Comparison of ENCODE assay signal across 25 mouse cellular contexts in genomic region chr11:67496796-67497195, GRCm38 (mm10).
"Had no signal": no experiment of that assay in that cellular context is flagged by ENCODE, and none has a peak within 500 bp of the region (broad histone marks: within the 10 kb centered on the region; RNA-seq: fewer than 3 reads in every experiment).

No protein-coding gene starts in this region.

- H3K27ac ChIP-seq: gastrocnemius, adult 2 months; heart, embryonic 10.5 days; hindbrain, embryonic 10.5 days; hindbrain, embryonic 12.5 days; hindbrain, embryonic 14.5 days; intestine, embryonic 15.5 days; layer of hippocampus, adult 2 months; left cerebral cortex, adult 2 months; limb, embryonic 10.5 days; limb, embryonic 12.5 days had no signal

- DNase-seq: forebrain, postnatal 0 days; gastrocnemius, adult 2 months; gastrocnemius, postnatal 10 days; gastrocnemius, postnatal 25 days; heart, adult 18-20 months; heart, postnatal 10 days; heart, postnatal 4 days; kidney, adult 18-20 months; kidney, postnatal 10 days; kidney, postnatal 25 days; kidney, postnatal 4 days; liver had no signal

- ATAC-seq: forebrain, postnatal 0 days; hindbrain, embryonic 16.5 days; inflammation-experienced regulatory T-cells, adult 6 months; intestine, embryonic 15.5 days; intestine, postnatal 0 days had no signal

- H3K4me2 ChIP-seq: heart, embryonic 12.5 days; hindbrain, embryonic 12.5 days; hindbrain, embryonic 14.5 days; intestine, embryonic 15.5 days; limb, embryonic 12.5 days had no signal

- H3K9me3 ChIP-seq: heart, embryonic 10.5 days; heart, embryonic 12.5 days; hindbrain, embryonic 10.5 days; hindbrain, embryonic 12.5 days; intestine, embryonic 15.5 days; limb, embryonic 10.5 days; limb, embryonic 12.5 days had no signal

- H3K4me3 ChIP-seq: gastrocnemius, adult 2 months; heart, embryonic 10.5 days; heart, embryonic 12.5 days; hindbrain, embryonic 10.5 days; hindbrain, embryonic 12.5 days; intestine, embryonic 15.5 days; layer of hippocampus, adult 2 months; left cerebral cortex, adult 2 months; limb, embryonic 10.5 days; limb, embryonic 12.5 days had no signal

- H3K4me1 ChIP-seq: hindbrain, embryonic 10.5 days; hindbrain, embryonic 12.5 days; intestine, embryonic 15.5 days; limb, embryonic 10.5 days had no signal

- H3K36me3 ChIP-seq: heart, embryonic 10.5 days; heart, embryonic 12.5 days; hindbrain, embryonic 10.5 days; hindbrain, embryonic 12.5 days; intestine, embryonic 15.5 days; limb, embryonic 10.5 days; limb, embryonic 12.5 days had no signal

- H3K27me3 ChIP-seq: heart, embryonic 12.5 days; hindbrain, embryonic 12.5 days; intestine, embryonic 15.5 days; limb, embryonic 12.5 days had no signal

- H3K9ac ChIP-seq: forebrain, postnatal 0 days; heart, embryonic 12.5 days; hindbrain, embryonic 12.5 days; hindbrain, embryonic 14.5 days; intestine, embryonic 15.5 days; limb, embryonic 12.5 days had no signal
